Mouse (Mus musculus): Measurements from ENCODE around the gene 1500009C09Rik.

The 1500009C09Rik gene

GRCm38 (mm10) chr15:82255944-82256383, 3.8 kb downstream of the 1500009C09Rik start:
- DNase-seq = peak; percentile 70

GRCm38 (mm10) chr15:82259510-82259909, 7.3 kb downstream of the 1500009C09Rik start:
- peak; percentile 84 for DNase-seq

- DNase-seq = peak; percentile 71
Observed at GRCm38 (mm10) chr15:82266356-82266755, 14.2 kb downstream of the 1500009C09Rik start.

DNA sequence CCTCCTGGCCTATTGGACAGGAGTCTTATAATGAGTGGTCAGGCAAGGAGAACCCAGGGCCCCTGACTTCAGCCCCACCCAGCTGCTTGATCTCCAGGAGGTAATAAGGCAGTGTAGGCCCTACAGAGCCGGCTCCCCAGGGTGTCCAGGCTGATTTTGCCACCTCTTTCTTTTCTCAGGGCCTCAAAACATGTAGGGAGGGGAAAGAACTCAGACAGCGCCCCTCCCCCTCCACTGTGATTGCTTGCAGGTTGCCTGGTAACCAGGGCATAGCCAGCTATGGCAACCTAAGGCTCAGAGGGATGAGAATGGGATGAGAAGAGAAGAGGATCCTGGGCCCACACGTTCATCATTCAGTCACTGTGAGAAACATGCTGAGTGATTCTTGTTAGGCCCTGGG, 16.0 kb downstream of the 1500009C09Rik start:
- peak; percentile 65 for DNase-seq

- no peak for DNase-seq
Observed at GRCm38 (mm10) chr15:82268783-82269182, 16.6 kb downstream of the 1500009C09Rik start.

DNA sequence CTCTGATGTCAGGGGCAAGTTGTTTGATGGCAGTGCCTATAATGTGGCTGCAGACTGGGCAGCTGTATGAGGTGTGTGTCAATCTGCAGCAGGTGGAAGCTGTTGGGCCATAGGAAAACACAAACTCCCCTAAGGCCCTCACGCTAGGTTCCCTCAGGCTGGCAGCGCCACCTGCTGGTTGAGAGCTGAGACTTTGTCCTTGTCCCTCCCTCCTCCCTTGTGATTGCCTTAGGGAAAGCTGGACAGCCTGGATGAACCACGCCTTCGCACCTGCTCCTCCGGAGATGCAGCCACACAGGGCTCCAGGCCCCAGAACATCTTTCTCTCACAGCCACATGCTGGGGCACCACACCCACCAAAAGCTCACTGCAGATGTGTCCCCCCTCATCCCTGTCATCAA, 19.0 kb downstream of the 1500009C09Rik start:
- peak; percentile 92 for DNase-seq

DNA sequence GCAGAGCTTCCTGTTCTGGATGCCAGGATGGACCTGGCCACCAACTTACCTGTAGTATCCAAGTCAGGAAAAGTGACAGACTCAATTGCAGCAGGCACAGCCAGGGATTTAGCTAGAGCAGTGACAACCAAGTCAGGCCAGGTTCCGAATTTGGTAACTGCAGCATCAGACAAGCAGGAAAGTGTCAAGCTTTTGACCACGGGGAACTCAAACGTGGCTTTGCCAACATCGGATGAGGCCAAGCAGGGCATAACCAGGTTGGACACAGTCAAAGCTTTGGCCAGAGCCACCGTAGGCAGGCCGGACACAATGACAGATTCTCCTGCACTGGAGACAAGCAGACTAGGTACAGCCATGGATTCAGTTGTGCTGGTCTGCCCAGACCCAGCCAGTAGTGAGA, 20.1 kb downstream of the 1500009C09Rik start:
- DNase-seq = no peak

DNA sequence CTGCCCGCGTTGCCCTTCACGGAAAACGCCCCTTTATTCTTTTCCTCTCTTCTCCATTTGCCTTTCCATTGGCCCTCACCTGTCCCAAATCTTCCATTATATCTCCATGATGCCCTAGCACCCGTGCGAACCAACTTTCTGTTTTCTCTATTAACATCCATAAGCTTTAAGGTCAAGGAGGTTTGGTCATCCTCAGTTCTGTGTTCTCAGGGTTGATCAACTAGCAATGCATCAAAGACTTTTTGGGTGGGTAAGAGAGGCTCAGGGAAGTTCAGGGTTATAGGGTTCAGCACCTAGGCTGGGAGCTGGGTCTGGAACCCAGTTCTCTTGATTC, 22.4 kb downstream of the 1500009C09Rik start, which contains the start of gene Sept3:
Gene Sept3, plus strand, starts transcription at position 301 of the 334 bp plus-strand sequence.
- DNase-seq = no peak

DNA sequence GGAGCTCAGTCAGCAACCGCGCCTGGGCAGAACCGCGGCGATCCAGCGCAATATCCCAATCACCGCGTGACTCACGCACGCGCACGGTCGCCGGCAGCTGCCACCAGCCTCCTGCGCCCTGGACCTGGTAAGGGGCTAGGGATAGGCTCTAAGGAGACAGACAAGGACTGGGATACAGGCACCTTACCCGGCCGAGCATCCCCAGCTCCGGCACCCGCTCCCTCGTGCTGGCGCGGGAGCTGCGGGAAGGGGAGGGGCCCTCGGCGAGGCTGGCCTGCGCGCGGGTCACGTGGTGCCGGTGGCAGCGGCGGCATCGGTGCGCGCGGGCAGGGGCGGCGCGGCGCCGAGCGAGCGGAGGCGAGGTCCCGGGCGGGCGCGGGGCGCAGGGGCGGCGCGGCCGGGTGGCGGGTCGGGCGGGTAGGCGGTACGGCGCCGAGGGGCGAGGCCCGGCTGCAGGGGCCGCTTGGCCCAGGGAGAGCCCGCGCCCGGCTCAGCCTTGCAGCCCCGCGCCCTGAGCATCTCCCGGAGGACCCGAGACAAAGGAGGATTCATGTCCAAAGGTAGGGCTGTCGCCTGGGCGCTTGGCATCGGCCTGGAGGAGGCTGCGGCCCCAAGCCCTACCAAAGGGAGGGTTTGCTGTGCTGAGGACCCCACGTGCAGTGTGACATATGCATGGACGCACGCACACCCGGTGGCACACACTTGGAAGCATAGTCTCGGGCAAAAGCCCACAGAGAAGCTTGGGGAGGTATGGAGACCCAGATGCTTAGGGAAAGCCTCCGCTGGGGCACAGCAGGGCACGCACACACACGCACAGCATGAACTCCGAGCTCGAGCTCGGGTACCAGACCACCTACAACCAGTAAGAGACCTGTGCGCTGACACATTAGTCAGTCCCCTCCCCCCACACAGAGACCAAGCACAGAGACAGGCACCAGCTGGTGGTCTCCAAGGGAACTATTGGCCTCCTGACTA, 23.0 kb downstream of the 1500009C09Rik start:
- peak; percentile 88 for DNase-seq

- no peak for DNase-seq
Observed at GRCm38 (mm10) chr15:82277591-82277990, 25.4 kb downstream of the 1500009C09Rik start.

- DNase-seq = no peak
Observed at GRCm38 (mm10) chr15:82280638-82281037, 28.4 kb downstream of the 1500009C09Rik start.

DNA sequence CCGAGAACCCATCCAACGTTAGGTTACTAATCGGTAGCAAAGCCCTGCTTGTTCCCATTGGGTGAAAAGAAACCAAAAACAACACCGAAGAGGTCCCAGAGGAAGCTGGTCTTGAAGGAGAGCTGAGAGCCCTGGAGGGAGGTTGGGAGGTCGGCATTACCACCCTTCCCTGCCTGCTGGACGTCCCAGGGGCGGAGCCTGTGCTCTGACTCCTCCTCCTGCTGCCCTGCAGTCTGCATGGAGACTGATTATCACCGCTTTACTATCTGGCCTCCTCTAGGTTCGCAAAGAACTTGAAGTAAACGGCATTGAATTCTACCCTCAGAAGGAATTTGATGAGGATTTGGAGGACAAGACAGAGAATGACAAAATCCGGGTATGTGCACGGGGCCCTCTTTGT, 34.0 kb downstream of the 1500009C09Rik start:
- DNase-seq = no peak

- DNase-seq = no peak
Observed at GRCm38 (mm10) chr15:82290252-82290651, 38.1 kb downstream of the 1500009C09Rik start.

GRCm38 (mm10) chr15:82292851-82293250, 40.7 kb downstream of the 1500009C09Rik start:
- DNase-seq = no peak

DNA sequence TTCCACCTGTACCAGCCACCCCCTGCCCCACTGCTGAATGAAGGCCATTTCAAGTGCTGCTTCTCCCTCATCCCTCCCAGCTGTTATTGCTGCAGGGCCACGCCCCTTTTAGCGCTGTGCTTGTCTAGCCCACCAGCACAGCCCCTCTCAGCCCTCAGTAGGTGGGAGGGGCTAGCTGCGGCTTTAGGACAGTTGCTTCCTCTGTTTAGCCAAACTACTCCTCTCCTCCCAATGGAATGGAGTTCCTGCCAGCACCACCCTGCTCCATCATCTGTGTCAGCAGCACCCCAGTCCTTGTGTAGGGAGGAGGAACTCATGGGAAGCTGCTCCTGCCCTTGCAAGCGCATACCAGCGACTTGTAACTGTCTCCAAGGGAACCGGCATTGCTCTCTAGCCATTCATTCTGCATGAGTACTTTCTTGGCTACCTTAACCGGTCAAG, 41.1 kb downstream of the 1500009C09Rik start:
- peak; percentile 85 for DNase-seq

DNA sequence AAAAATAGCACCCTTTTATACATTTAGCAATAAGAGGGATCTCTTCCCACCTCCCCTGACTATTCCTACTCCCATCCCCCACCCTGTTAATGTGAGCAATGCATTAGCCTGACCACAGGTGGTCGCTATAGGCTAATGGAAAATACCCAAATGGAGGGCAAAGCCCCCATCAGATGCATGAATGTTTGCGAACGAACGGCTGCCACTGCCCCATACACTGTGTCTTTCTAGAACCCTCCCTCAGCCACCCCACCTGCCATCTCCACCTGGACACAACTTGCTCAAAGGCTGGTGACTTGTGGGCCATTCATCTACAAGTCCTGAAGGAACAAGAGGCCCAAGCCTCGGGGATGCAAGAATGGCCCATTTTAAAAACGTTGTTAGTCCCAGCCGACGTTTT, 41.9 kb downstream of the 1500009C09Rik start:
- peak; percentile 71 for DNase-seq

DNA sequence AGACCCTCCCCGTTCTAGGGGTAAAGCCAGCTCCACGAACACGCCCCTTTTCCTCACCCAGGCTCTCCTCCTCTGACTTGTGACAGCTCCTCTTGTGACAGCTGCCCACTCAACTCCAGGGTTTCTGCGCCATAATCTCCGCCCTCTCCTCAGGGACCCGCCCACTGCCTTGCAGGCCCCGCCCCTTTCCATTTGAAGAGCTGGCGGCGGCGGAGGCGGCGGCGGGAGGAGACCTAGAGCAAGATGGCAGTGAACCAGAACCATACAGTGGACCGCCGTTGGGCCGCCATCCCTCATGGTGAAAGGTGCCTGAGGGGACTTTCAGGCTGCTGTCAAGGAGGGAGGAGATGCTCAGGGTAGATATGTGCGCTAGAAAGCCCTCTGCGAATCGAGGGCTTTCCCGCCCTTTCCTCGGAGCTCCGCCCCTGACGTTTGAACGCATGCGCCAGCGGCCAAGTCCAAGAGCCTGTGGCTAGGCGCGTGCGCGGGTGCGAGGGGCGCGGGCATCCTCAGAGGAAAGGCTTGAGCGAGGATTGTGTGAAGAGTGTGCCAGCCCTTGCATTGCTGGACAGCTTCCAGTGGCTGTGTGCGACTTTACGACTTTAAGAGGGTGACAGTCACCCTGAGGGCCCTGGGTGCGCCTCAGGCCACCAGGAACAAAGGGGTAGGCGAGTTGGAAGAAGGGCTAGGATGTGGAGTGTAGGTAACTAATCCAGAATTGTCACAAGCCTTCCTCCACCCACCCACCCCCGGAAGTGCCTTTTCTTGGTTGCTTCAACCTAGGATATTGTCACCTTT, 46.8 kb downstream of the 1500009C09Rik start, which contains the start of gene Wbp2nl:
Gene Wbp2nl, plus strand, starts transcription at position 191 of the 798 bp plus-strand sequence.
- no peak for DNase-seq

DNA sequence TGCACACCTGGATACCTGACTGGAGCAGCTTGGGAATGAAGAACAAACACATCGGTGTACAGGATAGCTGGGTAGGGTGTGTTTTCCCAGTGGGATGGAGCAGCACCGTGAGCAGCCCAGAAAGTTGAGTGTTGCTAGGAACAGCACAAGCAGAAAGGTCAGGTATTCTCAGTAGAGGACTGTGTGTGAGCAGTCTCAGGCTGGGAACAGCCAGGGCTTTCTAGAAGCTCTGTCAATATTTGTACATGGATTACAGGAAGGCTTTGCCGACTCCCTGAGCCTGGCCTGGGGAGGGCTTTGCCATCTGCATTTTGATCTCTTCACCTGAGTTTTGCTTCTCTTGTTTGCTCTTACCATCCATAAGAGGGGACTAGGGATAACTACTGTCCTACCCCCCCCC, 54.9 kb downstream of the 1500009C09Rik start:
- DNase-seq = no peak

DNA sequence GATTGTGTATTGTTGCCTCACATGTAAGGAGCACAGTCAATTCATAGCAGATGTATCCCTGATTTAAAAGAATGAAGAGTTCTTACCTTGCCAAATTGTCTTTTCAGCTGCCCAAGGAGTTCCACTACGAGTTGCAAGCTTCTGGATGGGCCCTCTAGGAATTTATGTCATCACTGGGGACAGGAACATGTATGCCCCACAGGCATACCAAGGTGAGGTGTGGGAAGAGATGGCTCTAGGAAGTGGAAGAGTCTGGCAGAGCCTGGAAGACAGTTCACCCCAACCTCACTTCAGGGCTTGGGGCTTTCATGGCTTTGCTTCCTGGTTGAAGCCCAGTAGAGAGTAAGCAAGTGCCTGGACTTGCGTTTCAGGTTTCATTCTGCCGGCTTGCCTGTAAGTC, 56.2 kb downstream of the 1500009C09Rik start:
- DNase-seq = no peak
